In the genomic region with DNA sequence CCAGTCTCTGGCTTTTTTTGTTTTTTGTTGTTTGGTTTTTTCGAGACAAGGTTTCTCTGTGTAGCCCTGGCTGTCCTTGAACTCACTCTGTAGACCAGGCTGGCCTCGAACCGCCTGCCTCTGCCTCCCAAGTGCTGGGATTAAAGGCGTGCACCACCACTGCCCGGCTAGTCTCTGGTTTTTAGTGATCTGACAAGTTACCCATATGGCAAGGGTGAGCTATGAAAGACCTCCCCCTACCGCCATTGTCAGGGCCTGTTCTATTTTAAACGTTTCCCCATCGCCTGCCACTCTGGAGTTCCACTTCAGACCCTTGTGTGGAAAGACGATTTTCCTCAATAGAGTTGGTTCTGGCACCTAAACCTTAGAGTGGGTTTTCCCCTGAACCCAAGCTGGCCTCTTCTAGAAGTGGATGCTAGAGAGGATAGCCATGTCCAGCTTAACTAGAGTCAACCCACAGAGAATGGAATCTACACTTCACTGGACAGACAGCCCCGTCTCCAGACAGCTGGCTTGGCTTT, we compare ENCODE assay signal across 8 mouse cellular contexts. TPM values are rescaled to one million over a fixed set of nuclear protein-coding genes. Genes with fewer than 3 reads are reported as not detected.
DNase-seq lines count a peak whose midpoint lies in the region; ATAC-seq and TF ChIP-seq lines count a peak whose summit lies in the region.
"Had no signal": no experiment of that assay in that cellular context is flagged by ENCODE, and none has a peak within 500 bp of the region (broad histone marks: within the 10 kb centered on the region; RNA-seq: fewer than 3 reads in every experiment).

No protein-coding gene starts in this region.

- no peaks in the 10 kb centered on the region for H3K9me3 ChIP-seq in hindbrain, embryonic 15.5 days
- H3K9me3 ChIP-seq in midbrain, embryonic 13.5 days: no peaks in the 10 kb centered on the region

- no peaks in the 10 kb centered on the region for H3K27me3 ChIP-seq in hindbrain, embryonic 15.5 days
- no peaks in the 10 kb centered on the region for H3K27me3 ChIP-seq in midbrain, embryonic 13.5 days

- TF ChIP-seq CTCF in lung, adult 2 months (IDR thresholded peaks at IDR 0.05; ENCODE audit: insufficient read depth, low read length): no peak

- no peak for DNase-seq in lung, adult 2 months
- no peak for DNase-seq in lung, postnatal 25 days (ENCODE audit: low spot score)
- no peak for DNase-seq in adrenal gland, adult 2 months
- DNase-seq in yolk sac, embryonic 10.5 days (ENCODE audit: low spot score): no peak

- H3K4me1 ChIP-seq in lung, adult 2 months (ENCODE audit: control insufficient read depth, insufficient read depth, low read length): peaks cover 17% of the 10 kb centered on the region
- H3K4me1 ChIP-seq in brown adipose tissue, adult 24 weeks (ENCODE audit: control insufficient read depth, insufficient read depth, insufficient read length, low read length): peaks cover 13% of the 10 kb centered on the region
- peaks cover 33% of the 10 kb centered on the region for H3K4me1 ChIP-seq in hindbrain, embryonic 15.5 days (replicated peaks)
- H3K4me1 ChIP-seq in midbrain, embryonic 13.5 days (replicated peaks): peaks cover 32% of the 10 kb centered on the region

- H3K9ac ChIP-seq in hindbrain, embryonic 15.5 days: peak overlapping the region; percentile 77
- peak overlapping the region; percentile 71 for H3K9ac ChIP-seq in midbrain, embryonic 13.5 days (replicated peaks)

- H3K27ac ChIP-seq in brown adipose tissue, adult 24 weeks (replicated peaks; ENCODE audit: low read depth, low read length): peak overlapping the region; percentile 78; the same call in 1 of the 2 replicates
- peak overlapping the region; percentile 88; the same call in 1 of the 2 replicates for H3K27ac ChIP-seq in hindbrain, embryonic 15.5 days (replicated peaks)
- H3K27ac ChIP-seq in midbrain, embryonic 13.5 days: no peak overlapping the region

- peak overlapping the region; percentile 77 for H3K4me3 ChIP-seq in lung, adult 2 months (replicated peaks; ENCODE audit: extremely low read depth, low read depth, low read length)
- H3K4me3 ChIP-seq in brown adipose tissue, adult 24 weeks (ENCODE audit: insufficient read depth, low read depth, low read length): peak overlapping the region; percentile 83
- peak overlapping the region; percentile 76 for H3K4me3 ChIP-seq in hindbrain, embryonic 15.5 days
- H3K4me3 ChIP-seq in midbrain, embryonic 13.5 days (replicated peaks): peak overlapping the region; percentile 98

- TF ChIP-seq POLR2A in lung, adult 2 months (IDR thresholded peaks at IDR 0.05; ENCODE audit: borderline replicate concordance, extremely low read depth, low read depth, low read length): no peak

- H3K4me2 ChIP-seq in hindbrain, embryonic 15.5 days: peak overlapping the region; percentile 87
- H3K4me2 ChIP-seq in midbrain, embryonic 13.5 days (replicated peaks): peak overlapping the region; percentile 79

- no peak for ATAC-seq in hindbrain, embryonic 15.5 days (ENCODE audit: low FRiP score, low read depth)
- ATAC-seq in midbrain, embryonic 13.5 days: no peak

- 6% methylated on average over 10 of the region's 10 CpGs for WGBS in lung, adult 2 months
- 36% methylated on average over 10 of the region's 10 CpGs for WGBS in hindbrain, embryonic 15.5 days
- WGBS in midbrain, embryonic 13.5 days: 40% methylated on average over 10 of the region's 10 CpGs

- H3K36me3 ChIP-seq in hindbrain, embryonic 15.5 days: 0 out of 2 replicates have a peak, but pooled peaks cover 4% of the 10 kb centered on the region
- peaks cover 6% of the 10 kb centered on the region; the same call in 1 of the 2 replicates for H3K36me3 ChIP-seq in midbrain, embryonic 13.5 days

RNA-seq across cellular contexts. Expression of gene Oser1, which starts 4.1 kb away (rescaled TPM):
- polyA plus RNA-seq in lung, adult 2 months (2012; rRNA removed): 9.2 and 17.2 TPM in 2 replicates
- polyA plus RNA-seq in brown adipose tissue, adult 24 weeks (2012; ENCODE audit: insufficient read depth, insufficient read length, missing spikeins): 22.5 and 24.0 TPM in 2 replicates
- polyA plus RNA-seq in hindbrain, embryonic 15.5 days (2015; fragmentation: Nextera tagmentation; extraction: Ambion mirVana): 72.1 and 78.6 TPM in 2 replicates
- polyA plus RNA-seq in midbrain, embryonic 13.5 days (2015; fragmentation: Nextera tagmentation; extraction: Ambion mirVana): 77.3 and 79.4 TPM in 2 replicates
- total RNA-seq in adrenal gland, adult 2 months (2021): 10 to 100 TPM; 29.2 to 49.2 TPM
- 3.0 TPM in 2 replicates for polyA plus RNA-seq in adrenal gland, adult 2 months (2012; rRNA removed)

RNA-seq across cellular contexts. Expression of gene Gdap1l1, which starts 17.9 kb away (rescaled TPM):
- 0.19 and 0.22 TPM in 2 replicates for polyA plus RNA-seq in lung, adult 2 months (2012; rRNA removed)
- not detected in 2 replicates for polyA plus RNA-seq in brown adipose tissue, adult 24 weeks (2012; ENCODE audit: insufficient read depth, insufficient read length, missing spikeins)
- 127 and 136 TPM in 2 replicates for polyA plus RNA-seq in hindbrain, embryonic 15.5 days (2015; fragmentation: Nextera tagmentation; extraction: Ambion mirVana)
- polyA plus RNA-seq in midbrain, embryonic 13.5 days (2015; fragmentation: Nextera tagmentation; extraction: Ambion mirVana): 114 and 121 TPM in 2 replicates
- total RNA-seq in adrenal gland, adult 2 months (2021): 1 to 10 TPM; 2.2 to 4.2 TPM
- 6.5 and 8.7 TPM in 2 replicates for polyA plus RNA-seq in adrenal gland, adult 2 months (2012; rRNA removed)

RNA-seq across cellular contexts. Expression of gene Jph2, which starts 22.6 kb away (rescaled TPM):
- polyA plus RNA-seq in lung, adult 2 months (2012; rRNA removed): 32.3 and 38.4 TPM in 2 replicates
- polyA plus RNA-seq in brown adipose tissue, adult 24 weeks (2012; ENCODE audit: insufficient read depth, insufficient read length, missing spikeins): 1.1 and 5.7 TPM in 2 replicates
- polyA plus RNA-seq in hindbrain, embryonic 15.5 days (2015; fragmentation: Nextera tagmentation; extraction: Ambion mirVana): 0.74 and 0.75 TPM in 2 replicates
- polyA plus RNA-seq in midbrain, embryonic 13.5 days (2015; fragmentation: Nextera tagmentation; extraction: Ambion mirVana): 0.13 and 0.31 TPM in 2 replicates
- 1 to 10 TPM; 3.1 to 6.2 TPM for total RNA-seq in adrenal gland, adult 2 months (2021)
- polyA plus RNA-seq in adrenal gland, adult 2 months (2012; rRNA removed): 8.2 and 8.3 TPM in 2 replicates
- total RNA-seq: hematopoietic stem cell, adult 5-6 weeks had no signal

RNA-seq across cellular contexts. Expression of gene Fitm2, which starts 52.0 kb away (rescaled TPM):
- 20.4 and 24.1 TPM in 2 replicates for polyA plus RNA-seq in lung, adult 2 months (2012; rRNA removed)
- 70.9 and 77.8 TPM in 2 replicates for polyA plus RNA-seq in brown adipose tissue, adult 24 weeks (2012; ENCODE audit: insufficient read depth, insufficient read length, missing spikeins)
- 16.9 TPM in 2 replicates for polyA plus RNA-seq in hindbrain, embryonic 15.5 days (2015; fragmentation: Nextera tagmentation; extraction: Ambion mirVana)
- 12.1 and 12.7 TPM in 2 replicates for polyA plus RNA-seq in midbrain, embryonic 13.5 days (2015; fragmentation: Nextera tagmentation; extraction: Ambion mirVana)
- 100 to 1,000 TPM in 1 of 2 experiments, 10 to 100 TPM in 1; 88.8 to 102 TPM for total RNA-seq in adrenal gland, adult 2 months (2021)
- polyA plus RNA-seq in adrenal gland, adult 2 months (2012; rRNA removed): 58.7 and 60.9 TPM in 2 replicates

Comparison
In these comparisons a context has a peak if more than half of its experiments do, and no peak if none do; other contexts are left out.
1. RNA of gene Gdap1l1, which starts 17.9 kb away (polyA plus RNA-seq): 127 to 136 TPM in hindbrain, embryonic 15.5 days and 114 to 121 TPM in midbrain, embryonic 13.5 days; 6.5 to 8.7 TPM in adrenal gland, adult 2 months, 0.19 to 0.22 TPM in lung, adult 2 months and not detected in brown adipose tissue, adult 24 weeks; every median in the first group is over 10 times any median in the second.
2. Peak in every context shown above with its lines, with median percentiles within 50 percentile points of each other: H3K4me3 ChIP-seq.